Mouse (Mus musculus): ENCODE measurements at regions not wholly inside any gene's neighbourhood (a gene's known extent, or its start where the extent isn't known, plus 50 kb on each side); places are given as distances from the start of the nearest gene placed in this dataset.

- peaks cover 2% of the 10 kb centered on the region; the same call in 1 of the 2 replicates for H3K4me1 ChIP-seq (ENCODE audit: control insufficient read depth, insufficient read depth, low read length)
- no peak overlapping the region for H3K4me3 ChIP-seq (ENCODE audit: insufficient read depth, low read length)
- H3K27ac ChIP-seq (ENCODE audit: insufficient read depth, low read depth, low read length), result no peak overlapping the region
- TF ChIP-seq POLR2A (IDR thresholded peaks at IDR 0.05; ENCODE audit: borderline replicate concordance, low read depth, low read length) (no peak), CTCF (IDR thresholded peaks at IDR 0.05; ENCODE audit: low read depth, low read length) (no peak)
Measured at GRCm38 (mm10) chr6:51075026-51075425, 357.4 kb upstream of the Nfe2l3 start.

GRCm38 (mm10) chr6:51076861-51077768 lies 355.4 kb upstream of the Nfe2l3 start:
- peaks cover 2% of the 10 kb centered on the region; the same call in 1 of the 2 replicates for H3K4me1 ChIP-seq (ENCODE audit: control insufficient read depth, insufficient read depth, low read length)
- no peak overlapping the region for H3K27ac ChIP-seq (ENCODE audit: insufficient read depth, low read depth, low read length)
- no peak overlapping the region for H3K4me3 ChIP-seq (ENCODE audit: insufficient read depth, low read length)
- TF ChIP-seq CTCF (IDR thresholded peaks at IDR 0.05; ENCODE audit: low read depth, low read length) (no peak), POLR2A (IDR thresholded peaks at IDR 0.05; ENCODE audit: borderline replicate concordance, low read depth, low read length) (no peak)

- Histone ChIP-seq H3K4me3 (ENCODE audit: insufficient read depth, low read length) (no peak overlapping the region), H3K27ac (ENCODE audit: insufficient read depth, low read depth, low read length) (no peak overlapping the region), H3K4me1 (ENCODE audit: control insufficient read depth, insufficient read depth, low read length) (peaks cover 2% of the 10 kb centered on the region; the same call in 1 of the 2 replicates)
- TF ChIP-seq POLR2A (IDR thresholded peaks at IDR 0.05; ENCODE audit: borderline replicate concordance, low read depth, low read length) (no peak), CTCF (IDR thresholded peaks at IDR 0.05; ENCODE audit: low read depth, low read length) (no peak)
Measured at GRCm38 (mm10) chr6:51077769-51078096, 354.7 kb upstream of the Nfe2l3 start.

- peaks cover 2% of the 10 kb centered on the region; the same call in 1 of the 2 replicates for H3K4me1 ChIP-seq (ENCODE audit: control insufficient read depth, insufficient read depth, low read length)
- no peak overlapping the region for H3K4me3 ChIP-seq (ENCODE audit: insufficient read depth, low read length)
- no peak overlapping the region for H3K27ac ChIP-seq (ENCODE audit: insufficient read depth, low read depth, low read length)
- TF ChIP-seq POLR2A (IDR thresholded peaks at IDR 0.05; ENCODE audit: borderline replicate concordance, low read depth, low read length) (no peak), CTCF (IDR thresholded peaks at IDR 0.05; ENCODE audit: low read depth, low read length) (no peak)
Measured at GRCm38 (mm10) chr6:51078353-51078966, 354.0 kb upstream of the Nfe2l3 start.

GRCm38 (mm10) chr6:51078967-51079355 lies 353.5 kb upstream of the Nfe2l3 start:
- Histone ChIP-seq H3K27ac (ENCODE audit: insufficient read depth, low read depth, low read length) (no peak overlapping the region), H3K4me3 (ENCODE audit: insufficient read depth, low read length) (no peak overlapping the region), H3K4me1 (ENCODE audit: control insufficient read depth, insufficient read depth, low read length) (peaks cover 2% of the 10 kb centered on the region; the same call in 1 of the 2 replicates)
- TF ChIP-seq CTCF (IDR thresholded peaks at IDR 0.05; ENCODE audit: low read depth, low read length) (no peak), POLR2A (IDR thresholded peaks at IDR 0.05; ENCODE audit: borderline replicate concordance, low read depth, low read length) (no peak)

DNA sequence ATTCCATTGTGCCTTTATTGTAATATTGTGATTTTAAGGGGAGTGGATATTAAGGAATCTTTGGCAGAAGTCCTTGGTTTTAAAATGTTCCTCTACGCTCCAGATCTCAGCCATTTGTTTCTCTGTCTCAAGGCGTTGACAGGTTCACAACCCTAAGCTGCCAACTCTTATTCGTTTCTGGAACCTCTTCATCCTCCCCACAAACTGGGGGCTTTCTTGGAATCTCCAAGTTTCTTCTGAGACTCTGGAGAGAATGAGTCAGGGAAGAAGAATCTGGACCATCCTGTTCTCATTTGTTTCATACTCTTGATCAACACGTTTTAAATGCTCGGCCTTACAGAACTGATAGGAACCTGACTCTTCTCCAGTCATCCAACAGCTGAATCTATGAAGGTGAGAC lies 351.4 kb upstream of the Nfe2l3 start:
- peaks cover 2% of the 10 kb centered on the region; the same call in 1 of the 2 replicates for H3K4me1 ChIP-seq (ENCODE audit: control insufficient read depth, insufficient read depth, low read length)
- no peak overlapping the region for H3K27ac ChIP-seq (ENCODE audit: insufficient read depth, low read depth, low read length)
- TF ChIP-seq POLR2A (IDR thresholded peaks at IDR 0.05; ENCODE audit: borderline replicate concordance, low read depth, low read length) (no peak), CTCF (IDR thresholded peaks at IDR 0.05; ENCODE audit: low read depth, low read length) (no peak)
- no peak overlapping the region for H3K4me3 ChIP-seq (ENCODE audit: insufficient read depth, low read length)

DNA sequence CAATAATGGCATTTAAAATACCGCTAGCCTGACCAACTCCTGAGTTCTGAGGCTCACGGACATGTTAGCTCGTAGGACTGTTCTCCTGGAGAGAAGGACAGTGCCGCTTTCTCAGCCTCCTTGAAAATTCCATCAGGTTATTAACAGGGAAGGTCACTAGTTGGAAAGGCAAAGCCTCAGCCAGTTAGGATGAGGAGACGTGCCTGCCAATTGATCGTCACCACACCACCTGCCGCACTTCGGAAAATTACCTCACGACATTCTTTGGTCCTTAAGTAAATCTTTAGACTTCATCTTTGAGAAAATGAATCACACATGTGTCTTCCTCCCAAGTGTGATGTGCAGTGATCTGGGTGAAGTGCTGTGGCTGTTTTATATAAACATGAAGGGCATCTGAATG lies 347.8 kb upstream of the Nfe2l3 start:
- no peak for TF ChIP-seq CTCF (IDR thresholded peaks at IDR 0.05; ENCODE audit: low read depth, low read length)
- TF ChIP-seq POLR2A (IDR thresholded peaks at IDR 0.05; ENCODE audit: borderline replicate concordance, low read depth, low read length), result no peak
- Histone ChIP-seq H3K4me1 (ENCODE audit: control insufficient read depth, insufficient read depth, low read length) (peaks cover 2% of the 10 kb centered on the region; the same call in 1 of the 2 replicates), H3K4me3 (ENCODE audit: insufficient read depth, low read length) (no peak overlapping the region), H3K27ac (ENCODE audit: insufficient read depth, low read depth, low read length) (no peak overlapping the region)

GRCm38 (mm10) chr6:51085547-51085946 lies 346.9 kb upstream of the Nfe2l3 start:
- no peak overlapping the region for H3K27ac ChIP-seq (ENCODE audit: insufficient read depth, low read depth, low read length)
- TF ChIP-seq CTCF (IDR thresholded peaks at IDR 0.05; ENCODE audit: low read depth, low read length) (no peak), POLR2A (IDR thresholded peaks at IDR 0.05; ENCODE audit: borderline replicate concordance, low read depth, low read length) (no peak)
- no peak overlapping the region for H3K4me3 ChIP-seq (ENCODE audit: insufficient read depth, low read length)
- H3K4me1 ChIP-seq (ENCODE audit: control insufficient read depth, insufficient read depth, low read length), result no peaks in the 10 kb centered on the region

DNA sequence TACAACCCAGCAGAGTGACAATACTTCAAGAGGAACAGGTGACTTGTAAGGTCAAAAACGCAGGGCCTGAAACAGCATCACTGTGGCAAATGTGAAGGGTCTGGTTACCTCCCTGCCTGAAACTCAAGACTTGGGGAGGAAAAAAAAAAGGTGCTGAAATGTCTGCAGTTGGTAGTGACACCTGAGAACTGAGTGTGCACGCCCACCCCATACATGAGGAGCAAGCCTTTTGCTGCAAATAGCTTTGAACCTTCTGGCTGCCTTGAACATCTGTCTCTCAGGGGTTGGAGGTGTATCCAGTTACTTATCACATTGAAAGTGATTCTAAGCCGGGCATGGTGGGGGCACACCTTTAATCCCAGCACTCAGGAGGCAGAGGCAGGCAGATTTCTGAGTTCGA lies 346.1 kb upstream of the Nfe2l3 start:
- TF ChIP-seq CTCF (IDR thresholded peaks at IDR 0.05; ENCODE audit: low read depth, low read length) (no peak), POLR2A (IDR thresholded peaks at IDR 0.05; ENCODE audit: borderline replicate concordance, low read depth, low read length) (no peak)
- no peaks in the 10 kb centered on the region for H3K4me1 ChIP-seq (ENCODE audit: control insufficient read depth, insufficient read depth, low read length)
- no peak overlapping the region for H3K27ac ChIP-seq (ENCODE audit: insufficient read depth, low read depth, low read length)
- H3K4me3 ChIP-seq (ENCODE audit: insufficient read depth, low read length), result no peak overlapping the region

GRCm38 (mm10) chr6:51087806-51088205 lies 344.7 kb upstream of the Nfe2l3 start:
- no peak overlapping the region for H3K4me3 ChIP-seq (ENCODE audit: insufficient read depth, low read length)
- H3K27ac ChIP-seq (ENCODE audit: insufficient read depth, low read depth, low read length), result no peak overlapping the region
- H3K4me1 ChIP-seq (ENCODE audit: control insufficient read depth, insufficient read depth, low read length), result no peaks in the 10 kb centered on the region
- no peak for TF ChIP-seq CTCF (IDR thresholded peaks at IDR 0.05; ENCODE audit: low read depth, low read length)
- TF ChIP-seq POLR2A (IDR thresholded peaks at IDR 0.05; ENCODE audit: borderline replicate concordance, low read depth, low read length), result no peak

Data from bone marrow macrophage, adult 2 months (primary cell).